Mouse (Mus musculus) bone marrow macrophage, adult 2 months (primary cell): ENCODE results near the gene Gm20721.

ENCODE experiments used
- CTCF ChIP-seq: IDR thresholded peaks from 2 replicates; pipeline ENCODE4 v1.5.1; 2012; ENCODE audit warnings: low read depth, mild to moderate bottlenecking, low read length, moderate library complexity
- POLR2A ChIP-seq: IDR thresholded peaks from 2 replicates; pipeline ENCODE4 v1.6.1; 2012; ENCODE audit warnings: mild to moderate bottlenecking, low read depth, low read length, borderline replicate concordance

DNA sequence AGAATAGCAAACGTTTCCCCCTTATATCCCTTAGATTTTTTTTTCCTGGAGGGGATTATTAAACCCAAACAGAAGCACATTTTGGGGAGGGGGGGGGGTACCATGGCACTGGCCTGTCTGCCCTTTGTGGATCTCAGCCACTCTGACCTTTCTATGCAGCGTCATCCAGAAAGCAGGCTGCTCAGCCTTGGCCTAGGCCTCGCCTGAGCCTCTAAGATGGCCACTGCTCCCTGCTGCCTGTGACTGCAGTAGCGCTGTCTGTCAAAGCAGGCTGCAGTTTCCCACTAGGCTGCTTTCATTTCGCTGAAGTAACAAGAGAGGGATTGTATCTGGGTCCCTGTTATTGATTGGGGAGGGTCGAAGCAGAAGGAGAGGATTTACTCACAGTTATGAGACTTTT is 44.0 kb downstream of the Gm20721 start:
- TF ChIP-seq CTCF (no peak), POLR2A (no peak)
